Mouse (Mus musculus) midbrain, embryonic 13.5 days (tissue): ENCODE results near the gene Srsf3. TPM values are rescaled to one million over a fixed set of nuclear protein-coding genes. Genes with fewer than 3 reads are reported as not detected.

Experiments
- ATAC-seq: fragments of 200-750 bp; cut with Nextera tagmentation; 2 replicates; pipeline ENCODE4 v1.8.0; 2017; ENCODE audit warnings: mild to moderate bottlenecking, moderate TSS enrichment, moderate library complexity
- H3K27ac ChIP-seq: fragments of 300-500 bp; sonication (generic); 2 replicates; pipeline ENCODE4 v1.5.1; 2015; ENCODE audit warnings: inconsistent platforms, mild to moderate bottlenecking, moderate library complexity
- H3K27me3 ChIP-seq: fragments of 300-500 bp; sonication (generic); 2 replicates; pipeline ENCODE4 v1.6.1; 2015; ENCODE audit warnings: mild to moderate bottlenecking, inconsistent platforms
- H3K36me3 ChIP-seq: fragments of 300-500 bp; sonication (generic); 2 replicates; pipeline ENCODE4 v1.6.1; 2015; ENCODE audit warnings: mild to moderate bottlenecking, inconsistent platforms
- H3K4me1 ChIP-seq: fragments of 300-500 bp; sonication (generic); replicated peaks from 2 replicates; pipeline ENCODE4 v1.6.1; 2015; ENCODE audit warnings: inconsistent platforms
- H3K4me2 ChIP-seq: fragments of 300-500 bp; sonication (generic); replicated peaks from 2 replicates; pipeline ENCODE4 v1.6.1; 2015; ENCODE audit warnings: moderate library complexity, mild to moderate bottlenecking, inconsistent platforms
- H3K4me3 ChIP-seq: fragments of 300-500 bp; sonication (generic); replicated peaks from 2 replicates; pipeline ENCODE4 v1.5.1; 2015; ENCODE audit warnings: mild to moderate bottlenecking, inconsistent platforms
- H3K9ac ChIP-seq: fragments of 300-500 bp; sonication (generic); replicated peaks from 2 replicates; pipeline ENCODE4 v1.6.1; 2015; ENCODE audit warnings: mild to moderate bottlenecking, inconsistent platforms
- H3K9me3 ChIP-seq: fragments of 300-500 bp; sonication (generic); 2 replicates; pipeline ENCODE4 v1.6.1; 2016; ENCODE audit warnings: mild to moderate bottlenecking, inconsistent platforms
- WGBS: fragments of 180-500 bp; shearing (Covaris S2); methylation state at CpG from one replicate; pipeline ENCODE4 v1.1.7; 2015; 5-methylcytosine and 5-hydroxymethylcytosine counted together
- polyA plus RNA-seq: library from polyadenylated mRNA; unstranded; fragments of >200 nt; fragmentation: Nextera tagmentation; extraction: Ambion mirVana; gene quantifications from 2 replicates; pipeline ENCODE4 v1.2.1, GENCODE M21; 2015

Srsf3 gene
- polyA plus RNA-seq, 1 experiment from 2014 or later = 590 TPM

DNA sequence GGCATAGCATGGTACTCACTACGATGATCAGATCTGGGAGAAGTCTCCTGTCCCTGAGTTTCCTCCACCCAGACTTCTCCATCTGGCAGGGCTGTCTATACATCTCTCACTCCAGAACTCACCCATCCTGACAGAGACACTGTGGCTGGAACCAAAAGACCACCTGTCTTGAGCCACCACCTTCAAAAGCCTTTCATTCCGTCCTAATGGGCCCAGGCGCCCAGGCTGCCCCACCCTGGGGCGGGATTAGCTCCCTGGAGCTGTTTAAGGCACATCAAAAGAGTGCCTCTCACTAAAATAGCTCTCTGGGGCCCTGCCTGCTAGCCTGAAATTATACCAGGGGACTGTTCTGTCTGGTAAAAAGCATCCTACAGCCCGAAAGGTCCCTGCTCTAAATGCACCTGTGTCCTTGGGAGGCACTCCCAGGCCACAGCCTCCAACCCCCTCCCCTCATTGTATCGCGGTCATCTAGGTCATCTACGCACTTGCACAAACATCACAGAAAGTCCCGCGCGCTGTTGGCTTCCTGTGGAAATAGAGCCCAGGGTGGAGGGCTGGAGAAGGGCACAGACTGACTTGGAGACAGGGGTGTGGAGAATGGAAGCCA, 40.4 kb downstream of the Srsf3 start:
- no peaks in the 10 kb centered on the region for H3K27me3 ChIP-seq
- H3K9ac ChIP-seq = no peak overlapping the region
- no peak overlapping the region for H3K4me2 ChIP-seq
- H3K4me1 ChIP-seq = peaks cover 10% of the 10 kb centered on the region
- no peaks in the 10 kb centered on the region for H3K9me3 ChIP-seq
- no peak overlapping the region for H3K4me3 ChIP-seq
- no peak for ATAC-seq
- no peaks in the 10 kb centered on the region for H3K36me3 ChIP-seq
- 25% methylated on average over 11 of the region's 11 CpGs for WGBS
- no peak overlapping the region for H3K27ac ChIP-seq

GRCm38 (mm10) chr17:29073313-29073712, 40.9 kb downstream of the Srsf3 start:
- no peaks in the 10 kb centered on the region for H3K36me3 ChIP-seq
- H3K4me2 ChIP-seq = no peak overlapping the region
- H3K9me3 ChIP-seq = no peaks in the 10 kb centered on the region
- H3K27me3 ChIP-seq = no peaks in the 10 kb centered on the region
- H3K9ac ChIP-seq = no peak overlapping the region
- H3K27ac ChIP-seq = no peak overlapping the region
- peaks cover 14% of the 10 kb centered on the region for H3K4me1 ChIP-seq
- no peak for ATAC-seq
- WGBS = 64% methylated on average over 5 of the region's 5 CpGs
- no peak overlapping the region for H3K4me3 ChIP-seq

GRCm38 (mm10) chr17:29074085-29074484, 41.7 kb downstream of the Srsf3 start:
- H3K27me3 ChIP-seq = peaks cover 4% of the 10 kb centered on the region; the same call in 1 of the 2 replicates
- no peaks in the 10 kb centered on the region for H3K9me3 ChIP-seq
- WGBS = 86% methylated on average over 13 of the region's 13 CpGs
- no peak overlapping the region for H3K27ac ChIP-seq
- H3K4me2 ChIP-seq = no peak overlapping the region
- no peak overlapping the region for H3K9ac ChIP-seq
- no peak for ATAC-seq
- peaks cover 22% of the 10 kb centered on the region for H3K4me1 ChIP-seq
- H3K36me3 ChIP-seq = no peaks in the 10 kb centered on the region
- no peak overlapping the region for H3K4me3 ChIP-seq

GRCm38 (mm10) chr17:29076235-29076634, 43.8 kb downstream of the Srsf3 start:
- H3K27ac ChIP-seq = no peak overlapping the region
- no peak overlapping the region for H3K4me2 ChIP-seq
- H3K36me3 ChIP-seq = no peaks in the 10 kb centered on the region
- H3K4me3 ChIP-seq = no peak overlapping the region
- H3K27me3 ChIP-seq = peaks cover 22% of the 10 kb centered on the region
- H3K9ac ChIP-seq = no peak overlapping the region
- peaks cover 29% of the 10 kb centered on the region for H3K4me1 ChIP-seq
- ATAC-seq = no peak
- H3K9me3 ChIP-seq = no peaks in the 10 kb centered on the region
- WGBS = 96% methylated on average over 8 of the region's 8 CpGs

GRCm38 (mm10) chr17:29077786-29078509, 45.5 kb downstream of the Srsf3 start:
- Histone ChIP-seq H3K4me1 (peaks cover 35% of the 10 kb centered on the region), H3K36me3 (no peaks in the 10 kb centered on the region), H3K27ac (no peak overlapping the region), H3K9me3 (no peaks in the 10 kb centered on the region), H3K4me3 (peak overlapping the region; percentile 12; the same call in 1 of the 2 replicates), H3K27me3 (peaks cover 34% of the 10 kb centered on the region), H3K4me2 (peak overlapping the region; percentile 37), H3K9ac (0 out of 2 replicates have a peak overlapping the region, but pooled peaks have one; percentile 32)
- 21% methylated on average over 14 of the region's 14 CpGs for WGBS
- ATAC-seq = 0 out of 2 replicates have a peak, but pooled peaks have one; percentile 63

GRCm38 (mm10) chr17:29078519-29079383, 46.3 kb downstream of the Srsf3 start:
- Histone ChIP-seq H3K9me3 (no peaks in the 10 kb centered on the region), H3K4me3 (peak overlapping the region; percentile 12; the same call in 1 of the 2 replicates), H3K4me2 (peak overlapping the region; percentile 37), H3K4me1 (peaks cover 31% of the 10 kb centered on the region), H3K27me3 (peaks cover 34% of the 10 kb centered on the region), H3K27ac (0 out of 2 replicates have a peak overlapping the region, but pooled peaks have one; percentile 30), H3K9ac (0 out of 2 replicates have a peak overlapping the region, but pooled peaks have one; percentile 32), H3K36me3 (no peaks in the 10 kb centered on the region)
- WGBS = 4% methylated on average over 25 of the region's 25 CpGs
- ATAC-seq = 0 out of 2 replicates have a peak, but pooled peaks have one; percentile 34

DNA sequence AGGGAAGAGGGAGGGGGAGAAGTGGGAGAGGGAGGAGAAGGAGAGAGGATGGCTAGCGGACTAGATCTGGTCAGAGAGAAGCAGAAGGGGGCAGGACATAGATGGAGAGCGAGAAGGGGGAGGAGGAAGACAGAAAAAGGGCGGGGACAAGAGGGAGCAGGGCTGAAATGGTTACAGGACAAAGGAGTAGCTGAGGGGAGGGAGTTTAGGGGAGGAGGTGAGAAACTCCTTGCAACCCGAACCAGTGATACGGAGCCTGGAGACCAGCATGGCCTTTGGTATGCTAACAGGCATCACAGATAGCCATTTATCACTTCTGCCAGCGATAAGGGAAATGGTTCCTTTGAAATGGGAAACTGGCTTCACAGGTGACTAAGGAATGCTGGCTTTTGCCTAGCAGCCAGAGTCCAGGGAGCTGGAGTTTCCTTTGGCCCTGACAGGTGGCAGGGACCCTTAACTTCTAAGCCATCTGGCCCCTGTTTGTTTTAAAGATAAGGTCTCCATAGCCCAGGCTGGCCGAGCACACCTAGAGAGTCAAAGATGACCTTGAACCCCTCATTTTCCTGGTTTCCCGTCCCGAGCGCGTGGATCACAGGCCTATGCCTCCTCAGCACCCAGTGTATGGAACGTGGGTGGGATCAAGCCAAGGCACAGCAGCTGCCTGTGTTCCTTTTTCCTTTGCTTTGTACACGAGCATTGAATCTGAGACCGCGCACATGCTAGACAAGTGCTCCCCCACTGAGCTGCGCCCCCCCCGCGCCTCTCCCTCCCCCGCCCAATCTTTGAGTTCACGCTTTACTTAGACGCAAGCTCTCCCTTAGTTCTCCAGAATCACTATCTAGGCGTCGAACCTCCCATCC, 48.6 kb downstream of the Srsf3 start:
- peak overlapping the region; percentile 29 for H3K4me2 ChIP-seq
- H3K27ac ChIP-seq = no peak overlapping the region
- WGBS = 3% methylated on average over 23 of the region's 23 CpGs
- H3K27me3 ChIP-seq = peaks cover 34% of the 10 kb centered on the region
- no peaks in the 10 kb centered on the region for H3K9me3 ChIP-seq
- H3K4me1 ChIP-seq = peaks cover 31% of the 10 kb centered on the region
- peak overlapping the region; percentile 15; the same call in 1 of the 2 replicates for H3K9ac ChIP-seq
- ATAC-seq = peak; percentile 22; the same call in 1 of the 2 replicates
- H3K4me3 ChIP-seq = no peak overlapping the region; the same call in 1 of the 2 replicates
- H3K36me3 ChIP-seq = no peaks in the 10 kb centered on the region

DNA sequence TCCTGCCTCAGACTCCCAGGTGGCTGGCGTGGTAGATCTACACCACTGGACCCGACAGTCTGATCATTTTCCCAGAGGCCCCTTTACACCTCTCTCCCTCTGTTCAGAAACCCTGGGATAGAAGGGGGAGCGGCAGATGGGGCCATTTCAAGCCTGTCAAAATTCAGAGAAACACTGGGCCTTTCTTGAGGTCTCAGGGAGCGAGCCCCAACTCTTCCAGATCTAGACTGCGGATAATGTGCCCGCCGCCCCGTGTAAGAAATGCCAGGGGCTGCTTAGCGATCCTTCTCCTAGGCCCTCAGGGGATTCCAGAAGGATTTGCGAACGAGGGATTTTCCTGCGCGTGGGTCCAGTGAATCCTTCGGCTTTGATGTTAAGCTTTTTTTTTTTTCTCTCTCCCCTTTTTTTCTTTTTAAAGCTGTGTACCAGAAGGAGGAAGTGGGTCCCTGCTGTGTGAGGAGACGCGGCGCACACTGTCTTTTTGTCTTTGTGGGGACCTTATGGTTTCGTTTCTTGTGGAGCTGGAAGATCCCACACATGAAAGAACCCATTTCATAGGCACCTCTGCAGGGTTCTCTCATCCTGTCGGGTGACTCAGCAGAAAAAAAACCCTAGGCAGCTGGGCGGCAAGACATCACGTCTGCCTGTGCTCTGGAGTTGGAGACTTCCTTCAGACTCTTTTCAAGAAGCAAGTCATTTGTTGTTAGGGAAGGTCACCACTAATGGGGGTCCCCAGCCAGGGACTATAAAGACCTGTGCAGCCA, 49.4 kb downstream of the Srsf3 start:
- ATAC-seq = no peak
- Histone ChIP-seq H3K27ac (0 out of 2 replicates have a peak overlapping the region, but pooled peaks have one; percentile 26), H3K4me2 (peak overlapping the region; percentile 29), H3K4me3 (peak overlapping the region; percentile 4; the same call in 1 of the 2 replicates), H3K36me3 (no peaks in the 10 kb centered on the region), H3K27me3 (peaks cover 34% of the 10 kb centered on the region), H3K9ac (peak overlapping the region; percentile 15; the same call in 1 of the 2 replicates), H3K4me1 (peaks cover 31% of the 10 kb centered on the region), H3K9me3 (no peaks in the 10 kb centered on the region)
- WGBS = 4% methylated on average over 21 of the region's 21 CpGs

DNA sequence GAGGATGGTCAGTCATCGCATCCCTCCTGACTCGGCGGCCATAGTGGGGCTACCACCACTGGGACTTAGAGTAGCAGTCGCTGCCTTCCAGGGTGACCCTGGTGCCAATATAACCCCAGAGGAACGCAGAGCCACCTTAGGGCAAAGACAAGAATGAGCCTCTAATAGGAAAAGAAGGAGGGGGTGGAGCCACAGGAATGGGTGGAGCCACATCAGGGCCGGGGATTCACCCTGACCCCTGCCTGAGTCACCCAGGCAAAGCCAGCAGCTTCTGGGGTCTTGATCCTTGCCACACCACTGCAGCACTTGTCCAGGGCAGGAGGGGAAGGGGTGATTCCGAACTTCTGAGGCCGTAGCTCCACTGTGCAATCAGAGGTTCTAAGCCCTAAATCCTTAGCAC, 51.2 kb downstream of the Srsf3 start:
- H3K27ac ChIP-seq = no peak overlapping the region
- H3K27me3 ChIP-seq = peaks cover 34% of the 10 kb centered on the region
- no peaks in the 10 kb centered on the region for H3K36me3 ChIP-seq
- WGBS = 92% methylated on average over 8 of the region's 8 CpGs
- no peaks in the 10 kb centered on the region for H3K9me3 ChIP-seq
- H3K4me1 ChIP-seq = peaks cover 22% of the 10 kb centered on the region
- ATAC-seq = no peak
- no peak overlapping the region for H3K4me3 ChIP-seq
- H3K9ac ChIP-seq = no peak overlapping the region
- H3K4me2 ChIP-seq = no peak overlapping the region

DNA sequence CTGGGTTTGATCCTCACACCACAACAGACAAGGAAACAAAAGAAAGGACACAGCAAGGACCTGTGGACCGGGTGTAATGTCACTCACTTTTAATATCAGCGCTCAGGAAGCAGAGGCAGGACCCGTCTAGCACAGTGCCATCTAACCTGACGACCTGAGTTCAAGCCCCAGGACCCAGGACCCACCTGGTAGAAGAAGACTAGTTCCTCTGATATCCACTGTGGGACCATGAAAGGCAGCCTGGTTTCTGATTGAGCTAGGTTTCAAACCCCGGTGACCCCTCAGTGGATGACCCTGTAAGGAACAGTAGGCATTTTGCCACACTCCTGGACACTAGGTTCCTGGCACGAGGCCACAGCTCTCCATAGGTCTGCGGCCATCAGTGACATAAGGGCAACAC, 52.2 kb downstream of the Srsf3 start:
- Histone ChIP-seq H3K27me3 (peaks cover 25% of the 10 kb centered on the region), H3K4me2 (no peak overlapping the region), H3K4me1 (peaks cover 16% of the 10 kb centered on the region), H3K9ac (no peak overlapping the region), H3K4me3 (no peak overlapping the region), H3K27ac (no peak overlapping the region), H3K36me3 (no peaks in the 10 kb centered on the region), H3K9me3 (no peaks in the 10 kb centered on the region)
- no peak for ATAC-seq
- WGBS = 91% methylated on average over 7 of the region's 7 CpGs
